ENCODE assay signal across 18 mouse cellular contexts in genomic region chr1:128031524-128031923, GRCm38 (mm10).
"Had no signal": no experiment of that assay in that cellular context is flagged by ENCODE, and none has a peak within 500 bp of the region (broad histone marks: within the 10 kb centered on the region; RNA-seq: fewer than 3 reads in every experiment).

No protein-coding gene starts in this region.

- H3K4me1 ChIP-seq: kidney, embryonic 15.5 days; limb, embryonic 12.5 days; limb, embryonic 15.5 days; midbrain, embryonic 12.5 days; midbrain, embryonic 15.5 days; neural tube, embryonic 12.5 days; neural tube, embryonic 15.5 days had no signal

- H3K4me3 ChIP-seq: kidney, embryonic 15.5 days; limb, embryonic 12.5 days; limb, embryonic 15.5 days; midbrain, embryonic 12.5 days; midbrain, embryonic 15.5 days; neural tube, embryonic 12.5 days; neural tube, embryonic 15.5 days had no signal

- ATAC-seq: liver, postnatal 0 days; lung, postnatal 0 days; midbrain, embryonic 15.5 days had no signal

- DNase-seq: kidney, adult 11 months; kidney, adult 8-10 months; kidney, postnatal 10 days; kidney, postnatal 36 days; left cerebral cortex, postnatal 4 days; liver, postnatal 0 days; lung, embryonic 14.5 days; thymus, postnatal 25 days had no signal

- H3K27ac ChIP-seq: kidney, embryonic 15.5 days; limb, embryonic 12.5 days; limb, embryonic 15.5 days; liver, embryonic 14.5 days; macrophage; midbrain, embryonic 12.5 days; midbrain, embryonic 15.5 days; neural tube, embryonic 12.5 days; neural tube, embryonic 15.5 days had no signal
